Mouse (Mus musculus): Measurements from ENCODE around the gene Kif26b.

Gene Kif26b

GRCm38 (mm10) chr1:178784043-178784442 is 255.1 kb downstream of the Kif26b start:
- DNase-seq (ENCODE audit: low spot score), result no peak

GRCm38 (mm10) chr1:178791266-178791665 is 262.3 kb downstream of the Kif26b start:
- DNase-seq (ENCODE audit: low spot score), result no peak

- no peak for DNase-seq (ENCODE audit: low spot score)
Measured at GRCm38 (mm10) chr1:178792726-178793125, 263.8 kb downstream of the Kif26b start.

GRCm38 (mm10) chr1:178794866-178795265 is 265.9 kb downstream of the Kif26b start:
- DNase-seq (ENCODE audit: low spot score), result no peak

GRCm38 (mm10) chr1:178797388-178797787 is 268.5 kb downstream of the Kif26b start:
- no peak for DNase-seq (ENCODE audit: low spot score)

GRCm38 (mm10) chr1:178798333-178798732 is 269.4 kb downstream of the Kif26b start:
- peak; percentile 40 for DNase-seq (ENCODE audit: low spot score)

- no peak for DNase-seq (ENCODE audit: low spot score)
Measured at GRCm38 (mm10) chr1:178798886-178799285, 270.0 kb downstream of the Kif26b start.

- DNase-seq (ENCODE audit: low spot score), result no peak
Measured at GRCm38 (mm10) chr1:178799836-178800552, 271.1 kb downstream of the Kif26b start.

- DNase-seq (ENCODE audit: low spot score), result no peak
Measured at GRCm38 (mm10) chr1:178803155-178803554, 274.2 kb downstream of the Kif26b start.

GRCm38 (mm10) chr1:178817476-178817875 is 288.6 kb downstream of the Kif26b start:
- DNase-seq (ENCODE audit: low spot score), result no peak

GRCm38 (mm10) chr1:178819060-178819459 is 290.1 kb downstream of the Kif26b start:
- DNase-seq (ENCODE audit: low spot score), result no peak

GRCm38 (mm10) chr1:178820079-178820478 is 291.2 kb downstream of the Kif26b start:
- DNase-seq (ENCODE audit: low spot score), result no peak

- no peak for DNase-seq (ENCODE audit: low spot score)
Measured at GRCm38 (mm10) chr1:178820556-178821435, 291.9 kb downstream of the Kif26b start.

GRCm38 (mm10) chr1:178824871-178825270 is 295.9 kb downstream of the Kif26b start:
- peak; percentile 25 for DNase-seq (ENCODE audit: low spot score)

- DNase-seq (ENCODE audit: low spot score), result no peak
Measured at GRCm38 (mm10) chr1:178827223-178827622, 298.3 kb downstream of the Kif26b start.

GRCm38 (mm10) chr1:178829456-178829855 is 300.5 kb downstream of the Kif26b start:
- no peak for DNase-seq (ENCODE audit: low spot score)

GRCm38 (mm10) chr1:178832571-178832970 is 303.6 kb downstream of the Kif26b start:
- no peak for DNase-seq (ENCODE audit: low spot score)

GRCm38 (mm10) chr1:178835805-178836204 is 306.9 kb downstream of the Kif26b start:
- DNase-seq (ENCODE audit: low spot score), result no peak

GRCm38 (mm10) chr1:178836998-178837397 is 308.1 kb downstream of the Kif26b start:
- no peak for DNase-seq (ENCODE audit: low spot score)

- no peak for DNase-seq (ENCODE audit: low spot score)
Measured at GRCm38 (mm10) chr1:178838696-178839320, 309.9 kb downstream of the Kif26b start.

- DNase-seq (ENCODE audit: low spot score), result no peak
Measured at GRCm38 (mm10) chr1:178840311-178840710, 311.4 kb downstream of the Kif26b start.

- no peak for DNase-seq (ENCODE audit: low spot score)
Measured at GRCm38 (mm10) chr1:178844839-178845238, 315.9 kb downstream of the Kif26b start.

- DNase-seq (ENCODE audit: low spot score), result no peak
Measured at GRCm38 (mm10) chr1:178847569-178847968, 318.6 kb downstream of the Kif26b start.

Data from retina, embryonic 14.5 days (tissue).